20 mouse cellular contexts compared by ENCODE assay signal in the genomic region with DNA sequence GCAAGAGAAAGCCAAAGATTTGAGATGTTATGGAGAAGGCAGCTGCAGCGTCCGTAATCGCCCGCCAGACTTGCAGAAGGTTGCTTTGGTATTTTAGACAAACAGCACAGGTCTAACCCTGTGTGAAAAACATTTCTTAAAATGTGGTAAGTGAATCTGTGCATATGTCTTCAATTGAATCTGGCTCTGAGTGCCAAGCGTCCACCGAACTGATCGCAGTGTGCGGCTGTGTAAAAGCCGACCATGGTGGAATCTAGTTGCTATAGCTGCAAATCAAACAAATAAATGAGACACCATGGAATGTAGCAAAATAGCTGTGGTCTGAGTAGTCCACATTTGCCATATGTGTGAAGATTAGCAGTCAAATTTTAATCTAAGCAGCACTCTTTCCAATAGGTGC.
DNase-seq lines count a peak whose midpoint lies in the region; ATAC-seq and TF ChIP-seq lines count a peak whose summit lies in the region.
"Had no signal": no experiment of that assay in that cellular context is flagged by ENCODE, and none has a peak within 500 bp of the region (broad histone marks: within the 10 kb centered on the region; RNA-seq: fewer than 3 reads in every experiment).

No protein-coding gene starts in this region.

- no peak for TF ChIP-seq POLR2A in embryonic fibroblast, embryonic 13.5 days (IDR thresholded peaks at IDR 0.05; ENCODE audit: low read depth, low read length)

- no peak for TF ChIP-seq CTCF in kidney, postnatal 0 days (IDR thresholded peaks at IDR 0.05; ENCODE audit: low read depth)
- no peak for TF ChIP-seq CTCF in embryonic fibroblast, embryonic 13.5 days (IDR thresholded peaks at IDR 0.05; ENCODE audit: borderline replicate concordance, insufficient read depth, low read length)

- no peak overlapping the region for H3K4me2 ChIP-seq in kidney, postnatal 0 days (ENCODE audit: low read length)
- H3K4me2 ChIP-seq: hindbrain, embryonic 12.5 days had no signal

- H3K4me1 ChIP-seq in kidney, postnatal 0 days (replicated peaks; ENCODE audit: insufficient read depth, low read length) = 0 out of 2 replicates have a peak, but pooled peaks cover 3% of the 10 kb centered on the region
- peaks cover 27% of the 10 kb centered on the region for H3K4me1 ChIP-seq in embryonic fibroblast, embryonic 13.5 days (ENCODE audit: control insufficient read depth, insufficient read depth, low read length)
- H3K4me1 ChIP-seq: forebrain, embryonic 10.5 days; heart, embryonic 10.5 days; hindbrain, embryonic 12.5 days had no signal

- no peak overlapping the region for H3K27ac ChIP-seq in kidney, postnatal 0 days
- H3K27ac ChIP-seq in embryonic fibroblast, embryonic 13.5 days (ENCODE audit: insufficient read depth, low read length) = peak overlapping the region; percentile 76
- H3K27ac ChIP-seq: forebrain, embryonic 10.5 days; heart, embryonic 10.5 days; hindbrain, embryonic 12.5 days had no signal

- H3K4me3 ChIP-seq in kidney, postnatal 0 days (replicated peaks; ENCODE audit: low read depth, low read length) = no peak overlapping the region
- H3K4me3 ChIP-seq in embryonic fibroblast, embryonic 13.5 days (ENCODE audit: insufficient read depth, low read length) = no peak overlapping the region
- H3K4me3 ChIP-seq: forebrain, embryonic 10.5 days; heart, embryonic 10.5 days; hindbrain, embryonic 12.5 days had no signal

- no peaks in the 10 kb centered on the region for H3K27me3 ChIP-seq in kidney, postnatal 0 days (ENCODE audit: insufficient read depth, low read length)
- H3K27me3 ChIP-seq: CH12.LX; hindbrain, embryonic 12.5 days had no signal

- DNase-seq in kidney, postnatal 0 days (ENCODE audit: low spot score) = peak; percentile 39
- no peak for DNase-seq in kidney, adult 18-20 months
- peak; percentile 36 for DNase-seq in Muller cell, postnatal 12 days (ENCODE audit: inconsistent ontology term)
- DNase-seq in layer of hippocampus, adult 18-20 months (ENCODE audit: low spot score in 2 of 2) = no peak
- DNase-seq in urinary bladder, postnatal 36 days (ENCODE audit: low spot score in 2 of 2) = no peak
- DNase-seq in gastrocnemius, adult 18-20 months (ENCODE audit: low spot score) = no peak
- DNase-seq: cerebellum, adult 11 months; cerebellum, adult 9-10 months; cerebellum, postnatal 25 days; gastrocnemius, postnatal 10 days; heart, adult 18-20 months; heart, postnatal 4 days had no signal

- H3K36me3 ChIP-seq in kidney, postnatal 0 days (ENCODE audit: insufficient read depth, low read length) = no peaks in the 10 kb centered on the region
- H3K36me3 ChIP-seq: forebrain, embryonic 10.5 days had no signal

- no peaks in the 10 kb centered on the region for H3K9me3 ChIP-seq in kidney, postnatal 0 days (replicated peaks; ENCODE audit: low read length)
- H3K9me3 ChIP-seq: forebrain, embryonic 10.5 days; heart, embryonic 10.5 days; hindbrain, embryonic 12.5 days had no signal

- H3K9ac ChIP-seq in kidney, postnatal 0 days (ENCODE audit: low read depth, low read length) = no peak overlapping the region
- H3K9ac ChIP-seq: hindbrain, embryonic 12.5 days had no signal

- ATAC-seq in kidney, postnatal 0 days (replicated peaks; ENCODE audit: low FRiP score, low read depth) = no peak
- ATAC-seq: forebrain, embryonic 14.5 days; hindbrain, embryonic 16.5 days; inflammation-experienced regulatory T-cells, adult 6 months had no signal

- 88% methylated on average over 9 of the region's 9 CpGs for WGBS in kidney, postnatal 0 days

Comparison
In these comparisons a context has a peak if more than half of its experiments do, and no peak if none do; other contexts are left out.
1. DNase-seq: peak in kidney, postnatal 0 days (single experiment) and Muller cell, postnatal 12 days (single experiment); none in kidney, adult 18-20 months (single experiment), layer of hippocampus, adult 18-20 months (0 of 2), urinary bladder, postnatal 36 days (0 of 2) and gastrocnemius, adult 18-20 months (single experiment).